Mouse (Mus musculus): ENCODE measurements around the gene Olfr1097.

DNA sequence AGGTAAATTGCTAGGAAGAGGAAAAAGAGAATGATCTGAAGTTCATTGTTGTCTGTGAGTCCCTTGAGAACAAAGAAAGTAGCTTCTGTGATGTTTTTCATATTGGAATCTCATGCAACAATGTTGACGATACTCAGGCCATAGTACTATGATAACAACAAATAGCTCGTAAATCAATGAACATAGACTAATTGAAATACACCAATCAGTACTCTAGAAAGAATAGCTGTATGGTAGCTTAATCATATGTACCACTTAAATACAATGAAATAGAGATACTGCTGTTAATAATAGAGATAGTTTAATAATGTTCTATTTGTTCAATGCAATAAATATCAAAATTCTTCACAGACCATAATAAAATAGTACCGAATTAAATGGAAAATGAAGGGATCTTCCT is 40.4 kb downstream of the Olfr1097 start, which contains the start of gene Olfr1095:
- no peak for TF ChIP-seq CTCF (IDR thresholded peaks at IDR 0.05; ENCODE audit: borderline replicate concordance, insufficient read depth, low read depth, low read length)
- no peak for TF ChIP-seq POLR2A (IDR thresholded peaks at IDR 0.05; ENCODE audit: borderline replicate concordance, insufficient read depth, low read length)

Data from cerebellum, adult 2 months (tissue).